Mouse (Mus musculus): ENCODE data around the gene Pde11a. TPM values are rescaled to one million over a fixed set of nuclear protein-coding genes. Genes with fewer than 3 reads are reported as not detected.
A peak's percentile ranks its signal among the peaks of the same experiment; 100 is the strongest.

The Pde11a gene
- total and polyA plus RNA-seq, 3 experiments = 0.04 to 2.3 (median 0.38) TPM

DNA sequence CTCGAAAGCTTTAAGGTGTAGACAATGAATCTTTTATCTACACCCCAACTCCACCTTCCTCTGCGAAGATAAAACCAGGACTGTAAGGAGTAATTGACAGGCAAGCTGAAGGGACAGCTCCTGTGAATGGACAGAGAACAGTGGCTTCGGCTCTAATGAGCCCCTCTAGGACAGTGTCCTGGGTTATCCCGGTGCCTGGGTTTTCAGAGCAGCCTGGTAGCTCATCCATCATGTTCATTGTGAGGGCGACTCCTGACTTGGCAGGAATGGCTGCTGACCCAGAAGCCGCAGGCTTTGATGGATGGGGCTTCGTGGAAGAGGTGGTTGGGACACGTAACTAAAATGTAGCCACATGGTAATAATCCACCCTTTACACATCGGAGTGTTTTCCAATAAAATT is 335.7 kb downstream of the Pde11a start:
- Histone ChIP-seq H3K4me1 (ENCODE audit: insufficient read depth, low read depth, low read length) (no peaks in the 10 kb centered on the region), H3K27me3 (ENCODE audit: insufficient read depth, low read length) (peaks cover 4% of the 10 kb centered on the region; the same call in 1 of the 2 replicates), H3K36me3 (replicated peaks) (no peaks in the 10 kb centered on the region), H3K9me3 (replicated peaks) (no peaks in the 10 kb centered on the region), H3K4me3 (ENCODE audit: low read depth, low read length) (no peak overlapping the region)
- DNase-seq (ENCODE audit: low spot score) = no peak
- TF ChIP-seq TAL1 (conservative IDR thresholded peaks at IDR 0.05; ENCODE audit: low read depth, low read length) (no peak), CTCF (IDR thresholded peaks at IDR 0.05; ENCODE audit: low read depth, low read length) (no peak), POLR2AphosphoS5 (IDR thresholded peaks at IDR 0.05; ENCODE audit: insufficient replicate concordance, low read depth, low read length) (no peak), GATA2 (IDR thresholded peaks at IDR 0.05; ENCODE audit: borderline replicate concordance, low read depth, low read length) (no peak), GATA1 (IDR thresholded peaks at IDR 0.05; ENCODE audit: borderline replicate concordance, low read length) (no peak)
- no peak for ATAC-seq (ENCODE audit: extremely low read depth, insufficient number of reproducible peaks, low FRiP score, poor library complexity, severe bottlenecking)

DNA sequence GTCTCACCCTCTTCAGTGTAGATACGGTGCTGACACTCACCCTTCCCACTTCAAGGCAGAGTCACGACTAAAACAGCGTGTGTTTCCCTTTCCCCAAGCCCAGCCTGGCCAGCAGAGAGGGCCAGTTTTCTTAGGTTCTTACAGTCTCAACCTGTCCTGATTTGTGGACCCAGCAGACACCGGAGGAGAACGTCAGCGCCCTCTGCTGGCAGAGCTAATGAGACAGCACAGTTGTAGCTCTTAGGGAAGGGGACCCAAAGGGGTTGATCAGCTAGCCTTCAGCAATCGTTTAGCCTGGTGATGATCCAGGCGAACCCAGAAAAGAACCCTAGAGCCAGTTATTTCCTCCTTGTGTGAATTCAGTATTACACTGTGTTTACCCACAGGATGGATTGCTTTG is 337.2 kb downstream of the Pde11a start:
- no peak; the same call in 1 of the 2 replicates for ATAC-seq (ENCODE audit: extremely low read depth, insufficient number of reproducible peaks, low FRiP score, poor library complexity, severe bottlenecking)
- peak; percentile 3 for DNase-seq (ENCODE audit: low spot score)
- H3K4me1 ChIP-seq (ENCODE audit: insufficient read depth, low read depth, low read length) = no peaks in the 10 kb centered on the region
- no peak overlapping the region for H3K4me3 ChIP-seq (ENCODE audit: low read depth, low read length)
- peaks cover 5% of the 10 kb centered on the region; the same call in 1 of the 2 replicates for H3K27me3 ChIP-seq (ENCODE audit: insufficient read depth, low read length)
- H3K9me3 ChIP-seq (replicated peaks) = no peaks in the 10 kb centered on the region
- TF ChIP-seq POLR2AphosphoS5 (IDR thresholded peaks at IDR 0.05; ENCODE audit: insufficient replicate concordance, low read depth, low read length) (no peak), TAL1 (conservative IDR thresholded peaks at IDR 0.05; ENCODE audit: low read depth, low read length) (no peak), CTCF (IDR thresholded peaks at IDR 0.05; ENCODE audit: low read depth, low read length) (0 out of 2 replicates have a peak, but pooled peaks have one; percentile 19), GATA2 (IDR thresholded peaks at IDR 0.05; ENCODE audit: borderline replicate concordance, low read depth, low read length) (no peak), GATA1 (IDR thresholded peaks at IDR 0.05; ENCODE audit: borderline replicate concordance, low read length) (no peak)
- no peaks in the 10 kb centered on the region for H3K36me3 ChIP-seq (replicated peaks)

DNA sequence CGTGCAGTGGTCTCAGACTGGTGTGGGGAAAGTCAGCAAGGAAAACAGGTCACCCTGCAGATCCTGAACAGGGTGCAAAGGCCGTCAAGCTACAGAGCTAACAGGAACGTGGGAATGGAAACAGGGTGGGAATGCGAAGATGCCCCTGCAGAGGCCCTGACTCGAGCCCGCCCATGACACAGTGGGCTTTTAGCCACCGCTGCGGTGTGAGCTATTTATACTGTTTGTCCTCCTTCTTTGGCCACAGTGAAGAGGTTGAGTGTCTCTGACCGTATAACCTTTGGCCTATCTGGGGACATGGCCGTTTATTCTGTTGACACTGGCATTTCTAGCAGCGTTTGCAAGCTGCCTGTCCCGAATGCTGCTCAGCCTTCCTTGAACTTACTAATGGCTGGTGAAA is 338.9 kb downstream of the Pde11a start:
- H3K4me3 ChIP-seq (ENCODE audit: low read depth, low read length) = no peak overlapping the region
- H3K36me3 ChIP-seq (replicated peaks) = no peaks in the 10 kb centered on the region
- no peak for TF ChIP-seq GATA2 (IDR thresholded peaks at IDR 0.05; ENCODE audit: borderline replicate concordance, low read depth, low read length)
- no peak for TF ChIP-seq CTCF (IDR thresholded peaks at IDR 0.05; ENCODE audit: low read depth, low read length)
- no peak for TF ChIP-seq POLR2AphosphoS5 (IDR thresholded peaks at IDR 0.05; ENCODE audit: insufficient replicate concordance, low read depth, low read length)
- H3K27me3 ChIP-seq (ENCODE audit: insufficient read depth, low read length) = peaks cover 5% of the 10 kb centered on the region; the same call in 1 of the 2 replicates
- H3K9me3 ChIP-seq (replicated peaks) = no peaks in the 10 kb centered on the region
- ATAC-seq (ENCODE audit: extremely low read depth, insufficient number of reproducible peaks, low FRiP score, poor library complexity, severe bottlenecking) (no peak), DNase-seq (ENCODE audit: low spot score) (no peak)
- H3K4me1 ChIP-seq (ENCODE audit: insufficient read depth, low read depth, low read length) = no peaks in the 10 kb centered on the region

DNA sequence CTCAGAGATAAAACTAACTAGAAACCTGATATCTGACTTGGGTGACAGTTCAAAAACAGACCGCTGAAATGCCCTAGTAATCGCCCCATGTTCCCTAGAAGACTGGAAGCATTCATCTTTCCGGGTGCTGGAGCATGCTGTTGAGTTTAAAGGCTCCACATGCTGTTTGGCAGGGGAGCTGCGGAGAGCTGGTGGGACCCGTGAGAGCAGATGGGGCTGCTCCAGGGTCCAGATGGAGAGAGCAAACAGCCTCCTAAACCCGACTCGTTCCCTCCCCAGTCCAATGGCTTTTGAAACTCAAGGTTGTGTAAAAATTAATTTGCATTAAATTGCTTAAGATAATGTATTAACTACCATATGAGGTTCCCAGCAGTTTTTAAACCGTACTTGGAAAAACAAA is 339.9 kb downstream of the Pde11a start:
- ATAC-seq (ENCODE audit: extremely low read depth, insufficient number of reproducible peaks, low FRiP score, poor library complexity, severe bottlenecking) (no peak), DNase-seq (ENCODE audit: low spot score) (no peak)
- H3K4me1 ChIP-seq (ENCODE audit: insufficient read depth, low read depth, low read length) = no peaks in the 10 kb centered on the region
- H3K9me3 ChIP-seq (replicated peaks) = no peaks in the 10 kb centered on the region
- peaks cover 5% of the 10 kb centered on the region; the same call in 1 of the 2 replicates for H3K27me3 ChIP-seq (ENCODE audit: insufficient read depth, low read length)
- no peak overlapping the region for H3K4me3 ChIP-seq (ENCODE audit: low read depth, low read length)
- H3K36me3 ChIP-seq (replicated peaks) = no peaks in the 10 kb centered on the region
- no peak for TF ChIP-seq TAL1 (conservative IDR thresholded peaks at IDR 0.05; ENCODE audit: low read depth, low read length)
- no peak for TF ChIP-seq CTCF (IDR thresholded peaks at IDR 0.05; ENCODE audit: low read depth, low read length)
- no peak for TF ChIP-seq POLR2AphosphoS5 (IDR thresholded peaks at IDR 0.05; ENCODE audit: insufficient replicate concordance, low read depth, low read length)
- TF ChIP-seq GATA1 (IDR thresholded peaks at IDR 0.05; ENCODE audit: borderline replicate concordance, low read length) = no peak
- TF ChIP-seq GATA2 (IDR thresholded peaks at IDR 0.05; ENCODE audit: borderline replicate concordance, low read depth, low read length) = no peak

DNA sequence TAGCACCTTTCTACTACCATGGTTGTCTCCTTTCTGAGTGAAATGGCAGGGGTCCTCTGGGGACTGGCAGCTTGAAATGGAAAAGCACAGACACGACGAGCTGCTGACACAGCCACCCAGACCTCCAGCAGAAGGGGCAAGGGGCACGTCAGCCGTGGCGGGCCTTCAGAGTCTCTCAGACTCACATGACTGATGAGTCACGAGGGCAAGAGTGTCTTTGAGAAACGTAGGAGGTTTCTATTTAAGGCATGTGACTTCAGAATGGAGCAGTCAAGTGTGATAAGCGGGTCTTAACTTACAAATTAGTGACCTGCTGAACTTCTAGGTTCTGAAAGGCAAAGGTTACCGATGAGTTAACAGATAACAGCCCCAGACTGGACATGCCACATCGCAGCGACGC is 340.8 kb downstream of the Pde11a start:
- peaks cover 5% of the 10 kb centered on the region; the same call in 1 of the 2 replicates for H3K27me3 ChIP-seq (ENCODE audit: insufficient read depth, low read length)
- H3K4me3 ChIP-seq (ENCODE audit: low read depth, low read length) = no peak overlapping the region
- TF ChIP-seq GATA1 (IDR thresholded peaks at IDR 0.05; ENCODE audit: borderline replicate concordance, low read length) = no peak
- no peak for TF ChIP-seq POLR2AphosphoS5 (IDR thresholded peaks at IDR 0.05; ENCODE audit: insufficient replicate concordance, low read depth, low read length)
- no peak for TF ChIP-seq CTCF (IDR thresholded peaks at IDR 0.05; ENCODE audit: low read depth, low read length)
- TF ChIP-seq TAL1 (conservative IDR thresholded peaks at IDR 0.05; ENCODE audit: low read depth, low read length) = no peak
- TF ChIP-seq GATA2 (IDR thresholded peaks at IDR 0.05; ENCODE audit: borderline replicate concordance, low read depth, low read length) = no peak
- no peak for ATAC-seq (ENCODE audit: extremely low read depth, insufficient number of reproducible peaks, low FRiP score, poor library complexity, severe bottlenecking)
- no peaks in the 10 kb centered on the region for H3K9me3 ChIP-seq (replicated peaks)
- H3K36me3 ChIP-seq (replicated peaks) = no peaks in the 10 kb centered on the region
- DNase-seq (ENCODE audit: low spot score) = no peak
- no peaks in the 10 kb centered on the region for H3K4me1 ChIP-seq (ENCODE audit: insufficient read depth, low read depth, low read length)

DNA sequence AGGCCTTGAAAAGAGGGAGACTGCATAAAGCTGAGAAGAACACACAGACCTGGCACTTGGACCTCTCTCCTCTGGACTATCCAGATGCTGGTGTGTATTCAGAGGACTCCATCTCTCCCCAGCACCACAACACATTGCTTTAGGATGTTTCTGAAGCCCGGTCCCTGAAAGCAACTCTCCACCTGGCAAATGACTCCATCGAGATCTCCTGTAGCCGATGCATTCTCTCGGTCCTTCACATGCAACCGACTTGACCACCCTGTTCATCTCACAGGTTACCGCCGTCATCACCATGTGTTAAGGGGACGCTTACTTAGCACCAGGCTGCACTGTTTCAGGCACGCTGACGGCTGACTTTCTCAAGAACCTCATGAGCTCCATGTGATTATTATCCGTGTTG is 343.7 kb downstream of the Pde11a start:
- ATAC-seq (ENCODE audit: extremely low read depth, insufficient number of reproducible peaks, low FRiP score, poor library complexity, severe bottlenecking) (no peak), DNase-seq (ENCODE audit: low spot score) (no peak)
- H3K9me3 ChIP-seq (replicated peaks) = no peaks in the 10 kb centered on the region
- peaks cover 5% of the 10 kb centered on the region; the same call in 1 of the 2 replicates for H3K27me3 ChIP-seq (ENCODE audit: insufficient read depth, low read length)
- no peak overlapping the region for H3K4me3 ChIP-seq (ENCODE audit: low read depth, low read length)
- no peaks in the 10 kb centered on the region for H3K36me3 ChIP-seq (replicated peaks)
- H3K4me1 ChIP-seq (ENCODE audit: insufficient read depth, low read depth, low read length) = peaks cover 3% of the 10 kb centered on the region; the same call in 1 of the 2 replicates
- TF ChIP-seq CTCF (IDR thresholded peaks at IDR 0.05; ENCODE audit: low read depth, low read length) = no peak
